Mouse (Mus musculus) lung, postnatal 0 days (tissue): ENCODE measurements around the gene Nrp2. TPM values are rescaled to one million over a fixed set of nuclear protein-coding genes. Genes with fewer than 3 reads are reported as not detected.

ENCODE experiments used
- ATAC-seq: fragments of 200-750 bp; cut with Nextera tagmentation; 2 replicates; pipeline ENCODE4 v1.8.0; 2017; ENCODE audit warnings: moderate library complexity
- DNase-seq: peaks from one replicate; pipeline ENCODE4 v3.0.0-alpha.2; 2016; ENCODE audit warnings: low spot score
- H3K27ac ChIP-seq: fragments of 300-500 bp; sonication (generic); 2 replicates; pipeline ENCODE4 v1.5.1; 2014; ENCODE audit warnings: antibody characterized with exemption, mild to moderate bottlenecking, low read length, mixed read lengths
- H3K27me3 ChIP-seq: fragments of 300-500 bp; sonication (generic); replicated peaks from 2 replicates; pipeline ENCODE4 v1.6.1; 2014; ENCODE audit warnings: low read length, mixed read lengths; ENCODE audit not compliant: insufficient read depth
- H3K36me3 ChIP-seq: fragments of 300-500 bp; sonication (generic); 2 replicates; pipeline ENCODE4 v1.6.1; 2014; ENCODE audit warnings: low read length, mixed read lengths; ENCODE audit not compliant: insufficient read depth
- H3K4me1 ChIP-seq: fragments of 300-500 bp; sonication (generic); 2 replicates; pipeline ENCODE4 v1.6.1; 2014; ENCODE audit warnings: antibody characterized with exemption, low read depth, low read length, mixed read lengths; ENCODE audit not compliant: insufficient read depth
- H3K4me2 ChIP-seq: fragments of 300-500 bp; sonication (generic); replicated peaks from 2 replicates; pipeline ENCODE4 v1.6.1; 2014; ENCODE audit warnings: low read depth, mild to moderate bottlenecking, low read length, moderate library complexity, mixed read lengths
- H3K4me3 ChIP-seq: fragments of 300-500 bp; sonication (generic); 2 replicates; pipeline ENCODE4 v1.5.1; 2014; ENCODE audit warnings: low read depth, low read length
- H3K9ac ChIP-seq: fragments of 300-500 bp; sonication (generic); replicated peaks from 2 replicates; pipeline ENCODE4 v1.6.1; 2014; ENCODE audit warnings: low read depth, mild to moderate bottlenecking
- H3K9me3 ChIP-seq: fragments of 300-500 bp; sonication (generic); 2 replicates; pipeline ENCODE4 v1.6.1; 2016; ENCODE audit warnings: low read length, mixed read lengths
- CTCF ChIP-seq: IDR thresholded peaks from 2 replicates; pipeline ENCODE4 v1.5.1; 2016; ENCODE audit warnings: antibody characterized with exemption, mild to moderate bottlenecking
- EP300 ChIP-seq: IDR thresholded peaks from 2 replicates; pipeline ENCODE4 v1.6.1; 2016; ENCODE audit warnings: antibody characterized with exemption, mild to moderate bottlenecking, control low read depth
- WGBS: fragments of 180-500 bp; shearing (Covaris S2); extraction: QIAGEN DNeasy Blood & Tissue Kit; methylation state at CpG from one replicate; pipeline ENCODE4 v1.1.7; 2014; 5-methylcytosine and 5-hydroxymethylcytosine counted together
- polyA plus RNA-seq: library from polyadenylated mRNA; unstranded; fragments of >200 nt; fragmentation: Nextera tagmentation; extraction: Ambion mirVana; gene quantifications from 2 replicates; pipeline ENCODE4 v1.2.1, GENCODE M21; 2015

Nrp2 gene
- polyA plus RNA-seq, 1 experiment from 2014 or later, result 14.0 TPM

- DNase-seq, result no peak
- WGBS, result 78% methylated on average over 10 of the region's 10 CpGs
- no peak overlapping the region for H3K27ac ChIP-seq
- no peak overlapping the region for H3K4me2 ChIP-seq
- no peak overlapping the region for H3K9ac ChIP-seq
- H3K27me3 ChIP-seq, result no peaks in the 10 kb centered on the region
- no peaks in the 10 kb centered on the region for H3K9me3 ChIP-seq
- TF ChIP-seq CTCF (no peak), EP300 (no peak)
- ATAC-seq, result no peak
- H3K4me3 ChIP-seq, result no peak overlapping the region
- peaks cover 12% of the 10 kb centered on the region for H3K36me3 ChIP-seq
- H3K4me1 ChIP-seq, result no peaks in the 10 kb centered on the region
Observed at GRCm38 (mm10) chr1:62787546-62787945, 84.5 kb downstream of the Nrp2 start.

- TF ChIP-seq EP300, result no peak
- TF ChIP-seq CTCF, result no peak
- WGBS, result 37% methylated on average over 19 of the region's 19 CpGs
- ATAC-seq (0 out of 2 replicates have a peak, but pooled peaks have one; percentile 17), DNase-seq (peak; percentile 55)
- H3K9ac ChIP-seq, result no peak overlapping the region
- H3K27ac ChIP-seq, result no peak overlapping the region
- no peaks in the 10 kb centered on the region for H3K9me3 ChIP-seq
- H3K36me3 ChIP-seq, result no peaks in the 10 kb centered on the region
- H3K4me3 ChIP-seq, result no peak overlapping the region
- no peaks in the 10 kb centered on the region for H3K4me1 ChIP-seq
- H3K4me2 ChIP-seq, result no peak overlapping the region
- no peaks in the 10 kb centered on the region for H3K27me3 ChIP-seq
Observed at GRCm38 (mm10) chr1:62794223-62794895, 91.3 kb downstream of the Nrp2 start.

- ATAC-seq (no peak), DNase-seq (no peak)
- no peaks in the 10 kb centered on the region for H3K9me3 ChIP-seq
- WGBS, result 50% methylated on average over 2 of the region's 2 CpGs
- no peaks in the 10 kb centered on the region for H3K36me3 ChIP-seq
- H3K4me3 ChIP-seq, result no peak overlapping the region
- H3K27me3 ChIP-seq, result no peaks in the 10 kb centered on the region
- no peak overlapping the region for H3K9ac ChIP-seq
- no peak for TF ChIP-seq CTCF
- no peak for TF ChIP-seq EP300
- H3K4me2 ChIP-seq, result no peak overlapping the region
- no peak overlapping the region for H3K27ac ChIP-seq
- no peaks in the 10 kb centered on the region for H3K4me1 ChIP-seq
Observed at GRCm38 (mm10) chr1:62794896-62795255, 91.8 kb downstream of the Nrp2 start.

- H3K4me2 ChIP-seq, result peak overlapping the region; percentile 47
- H3K36me3 ChIP-seq, result no peaks in the 10 kb centered on the region
- H3K9ac ChIP-seq, result no peak overlapping the region
- TF ChIP-seq EP300, result no peak
- peak; percentile 70 for TF ChIP-seq CTCF
- peak overlapping the region; percentile 29 for H3K4me3 ChIP-seq
- ATAC-seq, result peak; percentile 81
- no peaks in the 10 kb centered on the region for H3K9me3 ChIP-seq
- H3K27ac ChIP-seq, result no peak overlapping the region
- no peaks in the 10 kb centered on the region for H3K4me1 ChIP-seq
- 29% methylated on average over 28 of the region's 28 CpGs for WGBS
- peak; percentile 60 for DNase-seq
- no peaks in the 10 kb centered on the region for H3K27me3 ChIP-seq
Observed at GRCm38 (mm10) chr1:62795307-62796037, 92.4 kb downstream of the Nrp2 start.

- Histone ChIP-seq H3K36me3 (no peaks in the 10 kb centered on the region), H3K9me3 (no peaks in the 10 kb centered on the region), H3K27ac (no peak overlapping the region), H3K4me3 (peak overlapping the region; percentile 29), H3K4me2 (peak overlapping the region; percentile 47), H3K27me3 (no peaks in the 10 kb centered on the region), H3K9ac (no peak overlapping the region), H3K4me1 (no peaks in the 10 kb centered on the region)
- 31% methylated on average over 9 of the region's 9 CpGs for WGBS
- peak; percentile 65 for DNase-seq
- peak; percentile 77 for ATAC-seq
- TF ChIP-seq CTCF, result no peak
- TF ChIP-seq EP300, result peak; percentile 31; the same call in 1 of the 2 replicates
Observed at GRCm38 (mm10) chr1:62796038-62796647, 93.1 kb downstream of the Nrp2 start.

- WGBS, result 36% methylated on average over 4 of the region's 4 CpGs
- Histone ChIP-seq H3K27me3 (no peaks in the 10 kb centered on the region), H3K4me1 (no peaks in the 10 kb centered on the region), H3K9me3 (no peaks in the 10 kb centered on the region), H3K4me3 (no peak overlapping the region), H3K9ac (no peak overlapping the region), H3K27ac (no peak overlapping the region; the same call in 1 of the 2 replicates), H3K36me3 (no peaks in the 10 kb centered on the region), H3K4me2 (no peak overlapping the region)
- peak; percentile 30; the same call in 1 of the 2 replicates for ATAC-seq
- DNase-seq, result peak; percentile 70
- TF ChIP-seq EP300 (no peak), CTCF (no peak)
Observed at GRCm38 (mm10) chr1:62799427-62799826, 96.3 kb downstream of the Nrp2 start.
